Mouse (Mus musculus) neural tube, embryonic 12.5 days (tissue): ENCODE results near the gene Gm9970. TPM values are rescaled to one million over a fixed set of nuclear protein-coding genes. Genes with fewer than 3 reads are reported as not detected.

Source experiments
- ATAC-seq: fragments of 200-750 bp; cut with Nextera tagmentation; 2 replicates; pipeline ENCODE4 v1.8.0; 2017; ENCODE audit warnings: low read depth, mild to moderate bottlenecking, moderate TSS enrichment, moderate library complexity; ENCODE audit not compliant: low FRiP score
- H3K27ac ChIP-seq: fragments of 300-500 bp; sonication (generic); 2 replicates; pipeline ENCODE4 v1.5.1; 2016
- H3K27me3 ChIP-seq: fragments of 300-500 bp; sonication (generic); replicated peaks from 2 replicates; pipeline ENCODE4 v1.6.1; 2016; ENCODE audit warnings: mild to moderate bottlenecking
- H3K36me3 ChIP-seq: fragments of 300-500 bp; sonication (generic); 2 replicates; pipeline ENCODE4 v1.6.1; 2016; ENCODE audit warnings: mild to moderate bottlenecking
- H3K4me1 ChIP-seq: fragments of 300-500 bp; sonication (generic); 2 replicates; pipeline ENCODE4 v1.6.1; 2016
- H3K4me2 ChIP-seq: fragments of 300-500 bp; sonication (generic); replicated peaks from 2 replicates; pipeline ENCODE4 v1.6.1; 2016; ENCODE audit warnings: mild to moderate bottlenecking
- H3K4me3 ChIP-seq: fragments of 300-500 bp; sonication (generic); 2 replicates; pipeline ENCODE4 v1.5.1; 2016
- H3K9ac ChIP-seq: fragments of 300-500 bp; sonication (generic); 2 replicates; pipeline ENCODE4 v1.6.1; 2016; ENCODE audit warnings: mild to moderate bottlenecking
- H3K9me3 ChIP-seq: fragments of 300-500 bp; sonication (generic); 2 replicates; pipeline ENCODE4 v1.6.1; 2016; ENCODE audit warnings: mild to moderate bottlenecking
- WGBS: fragments of 180-500 bp; shearing (Covaris S2); methylation state at CpG from one replicate; pipeline ENCODE4 v1.1.7; 2016; 5-methylcytosine and 5-hydroxymethylcytosine counted together
- polyA plus RNA-seq: library from polyadenylated mRNA; unstranded; fragments of >200 nt; fragmentation: Nextera tagmentation; extraction: Ambion mirVana; gene quantifications from 2 replicates; pipeline ENCODE4 v1.2.1, GENCODE M21; 2016

The Gm9970 gene
- polyA plus RNA-seq, 1 experiment from 2014 or later: 0.90 TPM

DNA sequence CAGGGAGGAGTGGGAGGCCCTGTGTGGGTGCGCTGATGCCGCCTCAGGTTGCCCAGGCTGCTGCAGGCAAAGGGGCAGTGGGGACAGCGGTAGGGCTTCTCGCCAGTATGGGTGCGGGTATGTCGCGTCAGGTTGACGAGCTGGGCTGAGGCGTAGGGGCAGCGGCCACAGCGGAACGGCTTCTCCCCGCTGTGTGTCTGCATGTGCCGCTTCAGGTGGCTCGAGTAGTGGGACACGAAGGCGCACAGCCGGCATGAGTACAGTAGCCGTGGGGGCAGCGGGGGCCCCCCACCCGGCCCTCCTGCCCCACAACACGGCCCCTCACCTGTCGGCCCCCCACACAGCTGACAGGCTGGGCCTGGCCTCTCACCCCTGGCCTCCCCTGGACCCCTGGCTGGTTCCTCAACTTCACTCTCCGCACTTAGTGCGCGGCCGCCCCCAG is 40.7 kb downstream of the Gm9970 start:
- peak overlapping the region; percentile 17; the same call in 1 of the 2 replicates for H3K9ac ChIP-seq
- ATAC-seq: no peak
- H3K9me3 ChIP-seq: peaks cover 5% of the 10 kb centered on the region
- H3K27me3 ChIP-seq: no peaks in the 10 kb centered on the region
- H3K36me3 ChIP-seq: peaks cover 84% of the 10 kb centered on the region
- H3K27ac ChIP-seq: no peak overlapping the region
- H3K4me1 ChIP-seq: peaks cover 23% of the 10 kb centered on the region
- WGBS: 90% methylated on average over 27 of the region's 27 CpGs
- H3K4me2 ChIP-seq: peak overlapping the region; percentile 87
- H3K4me3 ChIP-seq: 0 out of 2 replicates have a peak overlapping the region, but pooled peaks have one; percentile 0

DNA sequence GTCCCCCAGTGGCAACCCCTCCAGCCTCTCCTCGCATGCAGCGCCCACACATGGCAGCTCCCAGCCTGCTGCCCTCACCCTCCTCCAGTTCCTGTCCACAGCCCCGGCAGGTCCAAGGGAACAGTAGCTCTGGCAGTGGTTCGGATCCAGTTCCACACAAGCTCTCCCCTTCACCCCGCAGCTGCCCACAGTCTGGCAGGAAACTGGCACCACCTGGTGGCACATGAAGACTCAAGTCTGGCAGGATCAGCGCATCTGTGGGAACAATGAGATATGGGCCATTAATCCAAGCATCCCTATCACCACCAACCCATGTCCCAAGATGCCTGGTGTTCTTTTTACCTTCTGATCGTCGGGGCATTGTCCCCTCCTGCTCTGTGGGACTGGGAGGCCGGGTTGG is 41.1 kb downstream of the Gm9970 start:
- no peak for ATAC-seq
- Histone ChIP-seq H3K9me3 (peaks cover 5% of the 10 kb centered on the region), H3K9ac (peak overlapping the region; percentile 17; the same call in 1 of the 2 replicates), H3K4me3 (0 out of 2 replicates have a peak overlapping the region, but pooled peaks have one; percentile 0), H3K4me1 (peaks cover 23% of the 10 kb centered on the region), H3K4me2 (peak overlapping the region; percentile 87; the same call in 1 of the 2 replicates), H3K27ac (no peak overlapping the region), H3K36me3 (peaks cover 84% of the 10 kb centered on the region), H3K27me3 (no peaks in the 10 kb centered on the region)
- 87% methylated on average over 9 of the region's 9 CpGs for WGBS

DNA sequence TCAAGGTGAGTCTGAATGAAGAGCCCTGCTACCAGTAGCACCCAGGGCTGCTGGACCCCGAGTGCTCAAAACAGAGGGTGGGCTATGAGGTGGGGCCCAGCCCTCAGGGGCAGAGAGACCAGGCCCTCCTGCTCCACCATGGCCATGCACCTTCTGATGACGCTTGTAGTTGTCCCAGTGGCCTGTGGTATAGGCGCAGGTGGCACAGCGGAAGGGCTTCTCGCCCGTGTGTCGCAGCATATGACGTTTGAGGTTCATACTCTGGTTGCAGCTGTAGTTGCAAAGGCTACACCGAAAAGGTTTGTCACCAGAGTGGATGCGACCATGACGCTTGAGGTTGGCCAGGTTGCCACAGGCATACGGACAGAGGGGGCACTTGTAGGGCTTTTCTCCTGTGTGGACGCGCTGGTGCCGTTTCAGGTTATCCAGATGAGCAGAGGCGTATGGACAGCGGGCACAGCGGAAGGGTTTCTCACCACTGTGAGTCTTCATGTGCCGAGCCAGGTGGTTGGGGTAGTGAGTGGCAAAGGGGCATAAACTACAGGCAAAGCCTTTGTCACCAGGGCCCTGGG is 41.6 kb downstream of the Gm9970 start:
- peaks cover 84% of the 10 kb centered on the region for H3K36me3 ChIP-seq

GRCm38 (mm10) chr5:31198616-31199320 is 42.3 kb downstream of the Gm9970 start:
- Histone ChIP-seq H3K4me3 (no peak overlapping the region), H3K27me3 (no peaks in the 10 kb centered on the region), H3K9me3 (peaks cover 5% of the 10 kb centered on the region), H3K4me1 (peaks cover 32% of the 10 kb centered on the region), H3K36me3 (peaks cover 77% of the 10 kb centered on the region), H3K27ac (no peak overlapping the region), H3K4me2 (no peak overlapping the region), H3K9ac (no peak overlapping the region)
- WGBS: 85% methylated on average over 5 of the region's 5 CpGs
- no peak for ATAC-seq

More for the DNA sequence above, 41.6 kb downstream of the Gm9970 start:
- ATAC-seq: no peak
- Histone ChIP-seq H3K4me2 (no peak overlapping the region), H3K9me3 (peaks cover 5% of the 10 kb centered on the region), H3K9ac (no peak overlapping the region), H3K4me3 (no peak overlapping the region), H3K27ac (no peak overlapping the region), H3K27me3 (no peaks in the 10 kb centered on the region), H3K4me1 (peaks cover 25% of the 10 kb centered on the region)
- WGBS: 93% methylated on average over 19 of the region's 19 CpGs

DNA sequence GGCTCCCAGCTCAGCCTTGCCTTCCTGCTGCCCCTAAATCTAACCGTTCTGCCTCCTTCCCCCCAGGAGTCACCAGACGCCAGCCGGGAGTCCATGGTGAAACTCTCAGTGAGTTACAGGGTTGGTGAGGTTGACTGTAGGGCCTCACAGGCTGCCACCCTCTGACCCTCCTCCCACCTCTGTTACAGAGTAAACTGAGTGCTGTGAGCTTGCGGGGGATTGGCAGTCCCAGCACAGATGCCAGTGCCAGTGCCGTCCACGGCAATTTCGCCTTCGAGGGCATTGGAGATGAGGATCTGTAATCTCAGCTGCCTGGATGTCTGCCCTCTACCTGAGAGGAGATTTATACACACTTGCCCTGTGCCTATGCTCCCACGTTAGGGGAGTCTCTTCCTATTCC is 42.9 kb downstream of the Gm9970 start:
- Histone ChIP-seq H3K4me1 (peaks cover 31% of the 10 kb centered on the region), H3K9me3 (peaks cover 5% of the 10 kb centered on the region), H3K27me3 (no peaks in the 10 kb centered on the region), H3K4me2 (no peak overlapping the region), H3K27ac (no peak overlapping the region), H3K9ac (no peak overlapping the region), H3K4me3 (no peak overlapping the region; the same call in 1 of the 2 replicates), H3K36me3 (peaks cover 71% of the 10 kb centered on the region)
- ATAC-seq: no peak
- 86% methylated on average over 9 of the region's 9 CpGs for WGBS

DNA sequence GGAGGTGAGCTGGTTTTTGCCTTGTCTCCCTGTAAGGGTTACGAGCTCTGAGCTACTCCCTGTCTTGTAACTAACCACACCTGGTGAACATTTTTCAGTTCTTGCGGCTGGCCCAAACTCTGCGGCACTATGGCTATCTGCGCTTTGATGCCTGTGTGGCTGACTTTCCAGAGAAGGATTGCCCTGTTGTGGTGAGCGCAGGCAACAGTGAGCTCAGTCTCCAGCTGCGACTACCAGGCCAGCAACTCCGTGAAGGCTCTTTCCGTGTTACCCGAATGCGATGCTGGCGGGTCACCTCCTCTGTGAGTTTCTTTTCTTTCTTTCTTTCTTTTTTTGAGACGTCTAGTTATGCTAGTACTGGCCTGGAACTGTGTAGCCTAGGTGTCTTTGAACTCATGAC is 44.0 kb downstream of the Gm9970 start:
- Histone ChIP-seq H3K27me3 (no peaks in the 10 kb centered on the region), H3K36me3 (peaks cover 63% of the 10 kb centered on the region), H3K4me2 (no peak overlapping the region), H3K9me3 (peaks cover 5% of the 10 kb centered on the region), H3K9ac (no peak overlapping the region), H3K27ac (no peak overlapping the region), H3K4me1 (peaks cover 24% of the 10 kb centered on the region), H3K4me3 (no peak overlapping the region)
- no peak for ATAC-seq
- WGBS: 93% methylated on average over 12 of the region's 12 CpGs

DNA sequence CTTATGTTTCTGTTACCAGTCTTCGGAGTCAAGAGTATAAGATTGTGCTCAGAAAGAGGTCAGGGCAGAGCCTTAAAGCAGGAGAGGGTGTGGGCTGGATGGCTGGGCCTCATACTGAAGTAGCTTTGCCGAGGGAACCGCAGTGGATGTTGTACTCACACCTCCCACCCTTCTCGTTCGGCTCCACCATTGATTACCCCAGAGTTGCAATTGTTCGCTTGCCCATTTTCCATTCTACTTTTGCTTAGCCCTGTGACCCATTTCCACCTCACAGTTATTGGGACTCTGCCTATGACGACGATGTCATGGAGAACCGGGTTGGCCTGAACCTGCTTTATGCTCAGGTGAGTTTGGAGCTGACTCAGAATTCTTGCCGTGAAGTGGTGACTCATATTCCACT is 44.8 kb downstream of the Gm9970 start:
- peaks cover 64% of the 10 kb centered on the region for H3K36me3 ChIP-seq
- H3K4me3 ChIP-seq: no peak overlapping the region
- 94% methylated on average over 10 of the region's 10 CpGs for WGBS
- H3K4me1 ChIP-seq: peaks cover 29% of the 10 kb centered on the region
- peaks cover 5% of the 10 kb centered on the region for H3K9me3 ChIP-seq
- ATAC-seq: no peak
- no peak overlapping the region for H3K4me2 ChIP-seq
- no peak overlapping the region for H3K27ac ChIP-seq
- no peaks in the 10 kb centered on the region for H3K27me3 ChIP-seq
- no peak overlapping the region for H3K9ac ChIP-seq

DNA sequence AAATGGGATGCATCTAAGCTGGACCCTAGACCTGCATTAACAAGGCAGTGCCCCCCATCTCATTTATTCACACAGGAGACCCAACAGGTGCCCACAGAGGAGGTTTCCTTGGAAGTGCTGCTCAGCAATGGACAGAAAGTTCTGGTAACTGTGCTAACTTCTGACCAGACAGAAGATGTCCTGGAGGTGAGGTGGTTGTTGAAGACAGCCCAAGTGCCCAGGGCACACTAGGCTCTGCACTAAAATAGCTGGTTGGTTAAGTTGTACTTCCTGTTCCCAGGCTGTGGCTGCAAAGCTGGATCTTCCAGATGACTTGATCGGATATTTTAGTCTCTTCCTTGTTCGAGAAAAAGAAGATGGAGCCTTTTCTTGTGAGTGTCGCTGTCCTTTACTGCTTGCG is 45.4 kb downstream of the Gm9970 start:
- H3K4me2 ChIP-seq: no peak overlapping the region
- H3K36me3 ChIP-seq: peaks cover 69% of the 10 kb centered on the region

DNA sequence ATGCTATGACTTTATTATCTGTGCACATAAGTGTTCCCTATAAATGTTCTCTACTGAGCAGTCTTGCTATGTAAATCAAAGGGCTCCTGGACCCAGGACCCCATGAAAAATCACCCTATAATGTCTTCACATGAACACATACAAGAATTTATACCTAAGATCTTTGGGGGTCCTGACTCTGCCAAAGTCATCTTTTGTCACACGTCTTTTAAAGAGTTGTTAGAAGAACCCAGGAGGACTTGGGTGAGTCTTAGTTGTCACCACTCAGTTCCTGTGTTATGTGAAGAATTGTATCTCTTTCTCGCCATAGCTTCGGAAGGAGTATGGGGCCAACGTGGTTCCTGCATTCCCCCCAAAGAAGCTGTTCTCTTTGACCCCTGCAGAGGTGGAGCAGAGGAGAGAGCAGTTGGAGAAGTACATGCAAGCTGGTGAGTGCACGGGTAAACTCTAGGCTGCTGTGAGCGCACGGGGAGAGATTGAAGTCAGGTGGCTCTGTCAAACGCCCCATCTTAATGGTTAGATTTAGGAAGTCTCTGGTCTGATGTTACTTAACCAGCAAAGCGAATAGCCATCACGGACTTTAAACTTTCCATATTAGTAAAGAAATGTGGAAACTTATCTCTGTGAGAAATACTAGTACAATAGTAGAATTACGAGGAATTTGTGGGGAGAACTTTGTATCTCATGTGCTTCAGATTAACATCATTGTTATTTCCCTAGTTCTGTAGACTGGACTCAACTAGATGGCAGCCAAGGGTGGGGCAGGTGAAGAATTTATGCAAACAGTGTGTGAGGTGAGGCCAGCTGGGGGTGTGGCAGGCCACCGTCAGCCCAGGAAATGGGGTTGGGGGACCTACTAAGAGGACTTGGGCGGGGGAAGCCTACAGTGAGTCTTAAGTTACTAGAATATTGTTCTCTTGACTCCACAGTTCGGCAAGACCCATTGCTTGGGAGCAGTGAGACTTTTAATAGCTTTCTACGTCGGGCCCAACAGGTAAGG is 46.2 kb downstream of the Gm9970 start:
- Histone ChIP-seq H3K36me3 (peaks cover 69% of the 10 kb centered on the region), H3K27me3 (no peaks in the 10 kb centered on the region), H3K4me3 (peak overlapping the region; percentile 83; the same call in 1 of the 2 replicates), H3K9me3 (no peaks in the 10 kb centered on the region), H3K27ac (no peak overlapping the region), H3K4me1 (peaks cover 20% of the 10 kb centered on the region), H3K4me2 (peak overlapping the region; percentile 82), H3K9ac (peak overlapping the region; percentile 92; the same call in 1 of the 2 replicates)
- ATAC-seq: no peak
- 92% methylated on average over 16 of the region's 16 CpGs for WGBS

More for the DNA sequence above, 45.4 kb downstream of the Gm9970 start:
- Histone ChIP-seq H3K27me3 (no peaks in the 10 kb centered on the region), H3K4me3 (no peak overlapping the region), H3K4me1 (peaks cover 26% of the 10 kb centered on the region), H3K27ac (no peak overlapping the region), H3K9me3 (peaks cover 5% of the 10 kb centered on the region), H3K9ac (no peak overlapping the region)
- ATAC-seq: no peak
- 93% methylated on average over 4 of the region's 4 CpGs for WGBS

- H3K9ac ChIP-seq: peak overlapping the region; percentile 92
- peak overlapping the region; percentile 83 for H3K4me3 ChIP-seq
- no peak for ATAC-seq
- no peaks in the 10 kb centered on the region for H3K27me3 ChIP-seq
- H3K4me2 ChIP-seq: peak overlapping the region; percentile 82
- H3K36me3 ChIP-seq: peaks cover 66% of the 10 kb centered on the region
- 15% methylated on average over 25 of the region's 25 CpGs for WGBS
- H3K9me3 ChIP-seq: no peaks in the 10 kb centered on the region
- H3K27ac ChIP-seq: 0 out of 2 replicates have a peak overlapping the region, but pooled peaks have one; percentile 32
- peaks cover 20% of the 10 kb centered on the region for H3K4me1 ChIP-seq
These were observed 47.3 kb downstream of the Gm9970 start for GRCm38 (mm10) chr5:31193631-31194281.

DNA sequence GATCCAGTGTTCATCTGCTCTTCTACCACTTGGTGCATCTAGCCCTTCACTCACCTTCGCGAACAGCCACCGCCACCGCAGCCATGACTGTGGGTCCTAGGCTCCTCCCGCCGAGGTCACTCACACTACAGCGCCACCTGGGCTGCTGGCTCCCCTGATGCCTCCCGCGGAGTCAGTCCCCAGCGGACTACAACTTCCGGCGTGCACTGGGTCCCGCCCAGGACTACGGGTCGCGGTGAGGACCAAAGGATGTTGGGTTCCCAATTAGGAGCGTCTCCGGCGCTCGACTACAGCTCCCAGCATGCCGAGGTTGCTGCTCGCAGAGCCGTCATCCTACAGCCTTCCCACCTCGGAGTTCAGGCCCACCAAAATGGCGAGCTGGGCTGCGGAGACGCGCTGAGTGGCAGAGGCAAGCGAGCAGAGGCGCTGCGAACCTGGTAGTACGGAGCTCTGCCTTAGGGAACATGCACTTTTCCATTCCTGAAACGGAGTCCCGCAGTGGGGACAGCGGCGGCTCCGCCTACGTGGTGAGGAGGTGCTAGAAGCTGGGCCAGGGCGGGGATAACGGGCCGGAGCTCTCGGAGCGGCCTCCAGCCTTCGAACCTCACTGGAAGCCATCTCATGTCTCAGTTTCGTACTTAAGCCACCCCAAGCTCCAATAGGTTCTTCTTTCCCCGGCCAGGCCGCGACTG is 47.9 kb downstream of the Gm9970 start, which contains the start of the genes Snx17 and Eif2b4:
TSS of gene Snx17 (plus strand) at position 289 of the 692 bp plus-strand sequence.
TSS of gene Eif2b4 (minus strand) at position 492 of the 692 bp plus-strand sequence.
- 0% methylated on average over 48 of the region's 48 CpGs for WGBS
- peaks cover 20% of the 10 kb centered on the region for H3K4me1 ChIP-seq
- H3K4me3 ChIP-seq: peak within 1 kb of the TSS; percentile 83
- H3K9me3 ChIP-seq: no peaks in the 10 kb centered on the region
- peak within 1 kb of the TSS; percentile 82 for H3K4me2 ChIP-seq
- H3K27me3 ChIP-seq: no peaks in the 10 kb centered on the region
- H3K27ac ChIP-seq: peak within 1 kb of the TSS; percentile 54; the same call in 1 of the 2 replicates
- peak within 1 kb of the TSS; percentile 92 for H3K9ac ChIP-seq
- H3K36me3 ChIP-seq: peaks cover 66% of the 10 kb centered on the region
- ATAC-seq: peak; percentile 94
